Mouse (Mus musculus): ENCODE results near the gene Abca15.

DNA sequence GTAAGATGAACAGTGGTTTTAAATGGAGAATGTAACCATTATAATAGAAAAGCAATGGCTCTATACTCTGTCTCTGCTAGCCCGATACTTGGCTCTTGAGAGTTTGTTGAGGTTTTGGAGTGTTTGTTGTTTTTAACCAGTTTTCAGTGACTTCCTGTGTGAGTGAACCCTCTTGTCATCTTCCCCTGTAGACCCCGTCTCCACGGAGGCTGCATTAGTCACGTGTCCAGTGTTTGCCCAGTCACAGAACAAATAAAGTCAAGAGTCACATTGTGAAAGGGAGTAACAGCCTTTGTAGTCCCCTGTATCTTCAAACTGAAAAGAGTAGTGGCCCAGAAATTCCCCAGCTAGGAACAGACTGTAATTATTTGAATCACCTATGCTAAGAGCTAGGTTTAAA, 5.5 kb upstream of the Abca15 start:
- TF ChIP-seq CTCF (IDR thresholded peaks at IDR 0.05; ENCODE audit: borderline replicate concordance, extremely low read depth, insufficient read depth, insufficient read length) (no peak), POLR2A (IDR thresholded peaks at IDR 0.05; ENCODE audit: borderline replicate concordance, extremely low read depth, insufficient read depth, insufficient read length, poor library complexity, severe bottlenecking) (no peak)

Data from brain, embryonic 14.5 days (tissue).